Mouse (Mus musculus): ENCODE data around the gene Olfr605. TPM values are rescaled to one million over a fixed set of nuclear protein-coding genes. Genes with fewer than 3 reads are reported as not detected.
"Not testable (repeated sequence)": the region's sequence is repeated elsewhere in the genome, so short reads cannot be mapped to it uniquely, and the experiment has no call there.

Olfr605 gene
- polyA plus RNA-seq (2012; ENCODE audit: insufficient read depth, low replicate concordance) = not detected in 2 replicates

- Histone ChIP-seq H3K4me3 (replicated peaks) (no peak within 1 kb of the TSS), H3K36me3 (replicated peaks; ENCODE audit: low read length) (no peaks in the 10 kb centered on the region), H3K9me3 (peaks cover 5% of the 10 kb centered on the region; the same call in 1 of the 2 replicates), H3K4me1 (no peaks in the 10 kb centered on the region), H3K27me3 (replicated peaks) (no peaks in the 10 kb centered on the region)
- TF ChIP-seq FLI1 (IDR thresholded peaks at IDR 0.05; ENCODE audit: low read length) (no peak), GATA1 (IDR thresholded peaks at IDR 0.05; ENCODE audit: borderline replicate concordance, low read length) (no peak)
These were observed at the start of gene Olfr605 for GRCm38 (mm10) chr7:103445339-103445738. TSS of gene Olfr605 (minus strand) at chr7:103445439.

GRCm38 (mm10) chr7:103477106-103477505 is 31.9 kb upstream of the Olfr605 start:
- H3K9me3 ChIP-seq; H3K4me1 ChIP-seq; H3K27me3 ChIP-seq (replicated peaks); H3K4me3 ChIP-seq (replicated peaks); H3K36me3 ChIP-seq (replicated peaks; ENCODE audit: low read length): not testable (repeated sequence)

GRCm38 (mm10) chr7:103469577-103469976 is 24.3 kb upstream of the Olfr605 start, which contains the start of gene Olfr608:
TSS of gene Olfr608 (plus strand) at chr7:103469877.
- H3K9me3 ChIP-seq = no peaks in the 10 kb centered on the region
- no peak within 1 kb of the TSS for H3K4me3 ChIP-seq (replicated peaks)
- no peaks in the 10 kb centered on the region for H3K4me1 ChIP-seq
- H3K27me3 ChIP-seq (replicated peaks) = no peaks in the 10 kb centered on the region
- H3K36me3 ChIP-seq (replicated peaks; ENCODE audit: low read length) = no peaks in the 10 kb centered on the region
- TF ChIP-seq GATA1 (IDR thresholded peaks at IDR 0.05; ENCODE audit: borderline replicate concordance, low read length) = no peak
- no peak for TF ChIP-seq FLI1 (IDR thresholded peaks at IDR 0.05; ENCODE audit: low read length)

DNA sequence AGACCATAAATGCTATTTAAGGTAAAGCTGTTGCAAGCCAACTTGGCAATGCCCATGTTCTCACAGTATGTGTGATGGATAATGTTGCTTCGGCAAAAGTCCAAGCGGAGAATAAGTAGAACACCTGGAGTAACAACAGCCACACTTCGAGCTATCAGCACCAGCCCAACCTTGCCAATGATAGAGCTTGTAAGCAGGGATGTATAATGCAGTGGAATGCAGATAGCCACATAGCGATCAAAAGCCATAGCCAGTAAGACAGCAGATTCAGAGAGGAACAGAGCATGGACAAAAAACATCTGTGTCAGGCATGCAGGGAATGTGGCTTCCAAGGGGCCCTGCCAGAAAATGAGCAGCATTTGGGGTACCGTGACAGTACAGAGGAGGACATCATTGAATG is 15.4 kb upstream of the Olfr605 start:
- TF ChIP-seq GATA1 (IDR thresholded peaks at IDR 0.05; ENCODE audit: borderline replicate concordance, low read length) (no peak), FLI1 (IDR thresholded peaks at IDR 0.05; ENCODE audit: low read length) (no peak)

GRCm38 (mm10) chr7:103448746-103449145 is 3.5 kb upstream of the Olfr605 start, which contains the start of gene Olfr606:
TSS of gene Olfr606 (plus strand) at chr7:103449046.
- Histone ChIP-seq H3K4me3 (replicated peaks) (no peak within 1 kb of the TSS), H3K4me1 (no peaks in the 10 kb centered on the region), H3K27me3 (replicated peaks) (no peaks in the 10 kb centered on the region), H3K9me3 (no peaks in the 10 kb centered on the region), H3K36me3 (replicated peaks; ENCODE audit: low read length) (no peaks in the 10 kb centered on the region)
- no peak for TF ChIP-seq FLI1 (IDR thresholded peaks at IDR 0.05; ENCODE audit: low read length)
- no peak for TF ChIP-seq GATA1 (IDR thresholded peaks at IDR 0.05; ENCODE audit: borderline replicate concordance, low read length)

More for the DNA sequence above, 15.4 kb upstream of the Olfr605 start:
- Histone ChIP-seq H3K9me3 (no peaks in the 10 kb centered on the region), H3K36me3 (replicated peaks; ENCODE audit: low read length) (no peaks in the 10 kb centered on the region), H3K4me3 (replicated peaks) (no peak overlapping the region), H3K4me1 (no peaks in the 10 kb centered on the region), H3K27me3 (replicated peaks) (no peaks in the 10 kb centered on the region)

GRCm38 (mm10) chr7:103414772-103415171 is 30.5 kb downstream of the Olfr605 start, which contains the start of gene Usp17lc:
TSS of gene Usp17lc (plus strand) at chr7:103415072.
- H3K4me1 ChIP-seq; H3K4me3 ChIP-seq (replicated peaks); H3K36me3 ChIP-seq (replicated peaks; ENCODE audit: low read length); H3K9me3 ChIP-seq; H3K27me3 ChIP-seq (replicated peaks): not testable (repeated sequence)

DNA sequence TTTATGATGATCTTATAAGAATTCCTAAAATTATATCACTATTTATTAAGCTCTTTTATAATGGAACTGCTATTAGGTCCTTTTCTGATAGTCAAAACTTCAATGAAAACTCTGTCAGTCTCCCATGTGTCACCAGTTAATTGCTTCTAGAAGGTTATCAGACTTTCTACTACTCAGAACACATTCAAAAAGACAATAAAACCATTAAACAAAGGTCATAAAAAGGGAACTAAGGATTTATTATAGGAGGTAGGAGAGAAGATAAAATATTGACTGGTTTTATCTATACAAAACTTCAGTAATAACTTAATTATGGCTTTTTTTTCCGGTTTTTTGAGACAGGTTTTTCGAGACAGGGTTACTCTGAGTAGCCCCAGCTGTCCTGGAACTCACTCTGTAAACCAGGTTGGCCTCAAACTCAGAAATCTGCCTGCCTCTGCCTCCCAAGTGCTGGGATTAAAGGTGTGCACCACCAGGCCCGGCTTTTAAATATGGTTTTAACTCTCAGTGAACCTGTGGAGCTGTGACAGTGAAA is 38.7 kb downstream of the Olfr605 start:
- not testable (repeated sequence) for H3K36me3 ChIP-seq (replicated peaks; ENCODE audit: low read length); H3K4me3 ChIP-seq (replicated peaks); H3K9me3 ChIP-seq; H3K27me3 ChIP-seq (replicated peaks); H3K4me1 ChIP-seq

GRCm38 (mm10) chr7:103398981-103399380 is 46.3 kb downstream of the Olfr605 start:
- no peaks in the 10 kb centered on the region for H3K9me3 ChIP-seq
- H3K4me1 ChIP-seq = no peaks in the 10 kb centered on the region
- H3K36me3 ChIP-seq (replicated peaks; ENCODE audit: low read length) = no peaks in the 10 kb centered on the region
- H3K4me3 ChIP-seq (replicated peaks) = no peak overlapping the region
- H3K27me3 ChIP-seq (replicated peaks) = no peaks in the 10 kb centered on the region
- no peak for TF ChIP-seq FLI1 (IDR thresholded peaks at IDR 0.05; ENCODE audit: low read length)
- TF ChIP-seq GATA1 (IDR thresholded peaks at IDR 0.05; ENCODE audit: borderline replicate concordance, low read length) = no peak

DNA sequence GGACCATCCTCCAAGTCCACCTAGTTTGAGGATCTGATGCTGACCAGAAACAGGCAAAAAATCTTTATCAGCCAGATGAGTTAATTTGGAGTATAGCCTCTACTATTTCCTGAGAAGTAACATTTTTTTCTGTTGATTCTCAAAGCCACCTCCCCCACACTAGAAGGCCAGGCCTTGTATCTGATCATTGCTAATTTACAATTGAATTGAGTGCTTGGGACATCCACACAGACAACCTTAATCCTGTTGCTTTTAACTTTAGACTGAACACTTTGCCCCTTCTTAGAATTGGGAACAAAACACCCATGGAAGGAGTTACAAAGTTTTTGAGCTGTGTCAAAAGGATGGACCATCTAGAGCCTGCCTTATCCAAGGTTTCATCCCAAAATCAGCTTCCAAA is 47.5 kb downstream of the Olfr605 start:
- no peaks in the 10 kb centered on the region for H3K9me3 ChIP-seq
- no peaks in the 10 kb centered on the region for H3K27me3 ChIP-seq (replicated peaks)
- H3K4me3 ChIP-seq (replicated peaks) = no peak overlapping the region

More for the DNA sequence above, 47.5 kb downstream of the Olfr605 start:
- TF ChIP-seq GATA1 (IDR thresholded peaks at IDR 0.05; ENCODE audit: borderline replicate concordance, low read length) = no peak
- no peak for TF ChIP-seq FLI1 (IDR thresholded peaks at IDR 0.05; ENCODE audit: low read length)
- H3K36me3 ChIP-seq (replicated peaks; ENCODE audit: low read length) = no peaks in the 10 kb centered on the region
- H3K4me1 ChIP-seq = no peaks in the 10 kb centered on the region

Other genes with a start within 250 kb of the Olfr605 start
- gene Olfr593, start 233.6 kb downstream of the Olfr605 start, polyA plus RNA-seq (2012; ENCODE audit: insufficient read depth, low replicate concordance) = not detected in 2 replicates
- gene Olfr594, start 228.4 kb downstream of the Olfr605 start, polyA plus RNA-seq (2012; ENCODE audit: insufficient read depth, low replicate concordance) = not detected in 2 replicates
- not detected in 2 replicates for gene Usp17ld, start 192.9 kb downstream of the Olfr605 start, polyA plus RNA-seq (2012; ENCODE audit: insufficient read depth, low replicate concordance)
- not detected in 2 replicates for gene Olfr596, start 139.8 kb downstream of the Olfr605 start, polyA plus RNA-seq (2012; ENCODE audit: insufficient read depth, low replicate concordance)
- gene Olfr597, start 129.1 kb downstream of the Olfr605 start, polyA plus RNA-seq (2012; ENCODE audit: insufficient read depth, low replicate concordance) = not detected in 2 replicates
- not detected in 2 replicates for gene Olfr598, start 121.9 kb downstream of the Olfr605 start, polyA plus RNA-seq (2012; ENCODE audit: insufficient read depth, low replicate concordance)
- gene Olfr599, start 109.5 kb downstream of the Olfr605 start, polyA plus RNA-seq (2012; ENCODE audit: insufficient read depth, low replicate concordance) = not detected in 2 replicates
- gene Olfr600, start 95.8 kb downstream of the Olfr605 start, polyA plus RNA-seq (2012; ENCODE audit: insufficient read depth, low replicate concordance) = 4.6 TPM in 1 of 2 replicates, not detected in the other
- gene Olfr601, start 82.8 kb downstream of the Olfr605 start, polyA plus RNA-seq (2012; ENCODE audit: insufficient read depth, low replicate concordance) = not detected in 2 replicates
- gene Olfr603, start 59.3 kb downstream of the Olfr605 start, polyA plus RNA-seq (2012; ENCODE audit: insufficient read depth, low replicate concordance) = not detected in 2 replicates
- gene Usp17lc, start 30.4 kb downstream of the Olfr605 start, polyA plus RNA-seq (2012; ENCODE audit: insufficient read depth, low replicate concordance) = not detected in 2 replicates
- not detected in 2 replicates for gene Olfr606, start 3.6 kb upstream of the Olfr605 start, polyA plus RNA-seq (2012; ENCODE audit: insufficient read depth, low replicate concordance)
- gene Olfr607, start 18.7 kb upstream of the Olfr605 start, polyA plus RNA-seq (2012; ENCODE audit: insufficient read depth, low replicate concordance) = not detected in 2 replicates
- not detected in 2 replicates for gene Olfr608, start 24.4 kb upstream of the Olfr605 start, polyA plus RNA-seq (2012; ENCODE audit: insufficient read depth, low replicate concordance)
- gene Olfr609, start 52.6 kb upstream of the Olfr605 start, polyA plus RNA-seq (2012; ENCODE audit: insufficient read depth, low replicate concordance) = not detected in 2 replicates
- gene Olfr610, start 66.7 kb upstream of the Olfr605 start, polyA plus RNA-seq (2012; ENCODE audit: insufficient read depth, low replicate concordance) = not detected in 2 replicates
- not detected in 2 replicates for gene Olfr611, start 75.4 kb upstream of the Olfr605 start, polyA plus RNA-seq (2012; ENCODE audit: insufficient read depth, low replicate concordance)
- gene Olfr612, start 97.3 kb upstream of the Olfr605 start, polyA plus RNA-seq (2012; ENCODE audit: insufficient read depth, low replicate concordance) = not detected in 2 replicates
- gene Olfr613, start 102.6 kb upstream of the Olfr605 start, polyA plus RNA-seq (2012; ENCODE audit: insufficient read depth, low replicate concordance) = not detected in 2 replicates
- gene Olfr615, start 110.6 kb upstream of the Olfr605 start, polyA plus RNA-seq (2012; ENCODE audit: insufficient read depth, low replicate concordance) = not detected in 2 replicates
- gene Olfr616, start 123.7 kb upstream of the Olfr605 start, polyA plus RNA-seq (2012; ENCODE audit: insufficient read depth, low replicate concordance) = not detected in 2 replicates
- gene Olfr617, start 127.6 kb upstream of the Olfr605 start, polyA plus RNA-seq (2012; ENCODE audit: insufficient read depth, low replicate concordance) = not detected in 2 replicates
- gene Olfr618, start 144.7 kb upstream of the Olfr605 start, polyA plus RNA-seq (2012; ENCODE audit: insufficient read depth, low replicate concordance) = not detected in 2 replicates
- gene Olfr619, start 155.1 kb upstream of the Olfr605 start, polyA plus RNA-seq (2012; ENCODE audit: insufficient read depth, low replicate concordance) = not detected in 2 replicates
- gene Olfr620, start 167.1 kb upstream of the Olfr605 start, polyA plus RNA-seq (2012; ENCODE audit: insufficient read depth, low replicate concordance) = not detected in 2 replicates
- gene Olfr622, start 197.3 kb upstream of the Olfr605 start, polyA plus RNA-seq (2012; ENCODE audit: insufficient read depth, low replicate concordance) = not detected in 2 replicates
- 0.41 TPM in 1 of 2 replicates, not detected in the other for gene Olfr623, start 218.3 kb upstream of the Olfr605 start, polyA plus RNA-seq (2012; ENCODE audit: insufficient read depth, low replicate concordance)
- not detected in 2 replicates for gene Olfr624, start 225.8 kb upstream of the Olfr605 start, polyA plus RNA-seq (2012; ENCODE audit: insufficient read depth, low replicate concordance)
- not detected in 2 replicates for gene Olfr625-ps1, start 237.3 kb upstream of the Olfr605 start, polyA plus RNA-seq (2012; ENCODE audit: insufficient read depth, low replicate concordance)

All from megakaryocyte, embryonic 14.5 days (primary cell).